Mouse (Mus musculus): ENCODE measurements around the gene Otx2. TPM values are rescaled to one million over a fixed set of nuclear protein-coding genes. Genes with fewer than 3 reads are reported as not detected.
A peak's percentile ranks its signal among the peaks of the same experiment; 100 is the strongest.

Gene Otx2
- polyA plus RNA-seq, 1 experiment: 45.0 TPM

GRCm38 (mm10) chr14:48653676-48654510 is 19.7 kb downstream of the Otx2 start:
- Histone ChIP-seq H3K4me3 (ENCODE audit: low read depth, low read length) (no peak overlapping the region), H3K27ac (ENCODE audit: insufficient read depth, low read length) (peak overlapping the region; percentile 64), H3K9me3 (replicated peaks; ENCODE audit: control insufficient read depth, insufficient read depth, low read length, poor library complexity, severe bottlenecking) (no peaks in the 10 kb centered on the region), H3K4me1 (ENCODE audit: control insufficient read depth, insufficient read depth, low read length) (peaks cover 2% of the 10 kb centered on the region), H3K27me3 (ENCODE audit: control insufficient read depth, insufficient read depth, low read length, poor library complexity, severe bottlenecking) (peaks cover 2% of the 10 kb centered on the region; the same call in 1 of the 2 replicates), H3K9ac (ENCODE audit: low read depth, poor library complexity, severe bottlenecking) (no peak overlapping the region), H3K36me3 (ENCODE audit: control insufficient read depth, insufficient read depth, low read length, poor library complexity, severe bottlenecking) (no peaks in the 10 kb centered on the region)
- TF ChIP-seq CTCF (IDR thresholded peaks at IDR 0.05; ENCODE audit: low read depth, low read length): no peak
- TF ChIP-seq EP300 (IDR thresholded peaks at IDR 0.05; ENCODE audit: insufficient read depth, low read depth, low read length): peak; percentile 93

DNA sequence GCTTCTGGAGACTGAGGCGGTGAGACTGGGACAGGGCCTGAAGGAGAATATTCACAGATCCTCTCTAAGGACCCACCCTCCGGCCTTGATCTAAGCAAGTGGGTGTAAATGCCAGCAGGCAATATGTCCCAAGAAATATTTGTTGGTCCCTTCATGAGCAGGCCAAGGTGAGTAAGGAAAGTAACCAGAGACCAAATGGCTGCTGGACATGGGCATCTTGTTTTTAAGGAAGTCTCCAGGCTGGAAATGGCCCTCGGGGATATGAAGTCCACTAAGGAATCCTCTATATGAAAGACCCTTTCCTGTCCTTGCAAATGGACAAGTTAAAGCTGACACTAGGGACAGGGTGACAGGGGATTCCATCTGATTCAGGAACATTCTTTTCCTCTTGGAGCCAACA is 20.5 kb downstream of the Otx2 start:
- no peak overlapping the region for H3K4me3 ChIP-seq (ENCODE audit: low read depth, low read length)
- H3K9ac ChIP-seq (ENCODE audit: low read depth, poor library complexity, severe bottlenecking): no peak overlapping the region
- no peaks in the 10 kb centered on the region for H3K36me3 ChIP-seq (ENCODE audit: control insufficient read depth, insufficient read depth, low read length, poor library complexity, severe bottlenecking)
- peaks cover 2% of the 10 kb centered on the region for H3K4me1 ChIP-seq (ENCODE audit: control insufficient read depth, insufficient read depth, low read length)
- TF ChIP-seq POLR2A (IDR thresholded peaks at IDR 0.05; ENCODE audit: insufficient read depth, low read length): no peak
- TF ChIP-seq CTCF (IDR thresholded peaks at IDR 0.05; ENCODE audit: low read depth, low read length): no peak
- TF ChIP-seq EP300 (IDR thresholded peaks at IDR 0.05; ENCODE audit: insufficient read depth, low read depth, low read length): no peak
- H3K27me3 ChIP-seq (ENCODE audit: control insufficient read depth, insufficient read depth, low read length, poor library complexity, severe bottlenecking): no peaks in the 10 kb centered on the region
- peak overlapping the region; percentile 41; the same call in 1 of the 2 replicates for H3K27ac ChIP-seq (ENCODE audit: insufficient read depth, low read length)
- H3K9me3 ChIP-seq (replicated peaks; ENCODE audit: control insufficient read depth, insufficient read depth, low read length, poor library complexity, severe bottlenecking): no peaks in the 10 kb centered on the region

DNA sequence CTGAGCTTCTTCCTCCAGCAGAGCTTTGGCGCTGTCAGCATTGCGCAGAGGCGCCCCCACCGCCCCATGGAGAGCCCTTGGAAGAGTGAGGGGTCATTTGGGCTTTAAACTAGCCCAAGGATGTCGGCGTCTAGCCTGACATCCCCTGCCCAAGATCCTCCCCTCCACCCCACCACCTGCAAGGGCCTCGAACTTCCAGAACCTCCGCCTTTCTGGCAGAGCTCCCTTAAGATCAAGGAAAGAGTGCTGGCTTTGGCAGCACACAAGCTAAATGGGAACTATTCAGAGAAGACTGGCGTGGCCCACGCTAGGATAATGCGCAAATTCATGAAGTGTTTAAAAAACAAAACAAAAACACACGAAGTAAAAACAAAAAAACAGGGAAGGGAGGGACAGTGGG is 21.4 kb downstream of the Otx2 start:
- Histone ChIP-seq H3K9ac (ENCODE audit: low read depth, poor library complexity, severe bottlenecking) (no peak overlapping the region), H3K36me3 (ENCODE audit: control insufficient read depth, insufficient read depth, low read length, poor library complexity, severe bottlenecking) (no peaks in the 10 kb centered on the region), H3K4me3 (ENCODE audit: low read depth, low read length) (0 out of 2 replicates have a peak overlapping the region, but pooled peaks have one; percentile 3), H3K4me1 (ENCODE audit: control insufficient read depth, insufficient read depth, low read length) (peaks cover 2% of the 10 kb centered on the region), H3K27me3 (ENCODE audit: control insufficient read depth, insufficient read depth, low read length, poor library complexity, severe bottlenecking) (no peaks in the 10 kb centered on the region), H3K9me3 (replicated peaks; ENCODE audit: control insufficient read depth, insufficient read depth, low read length, poor library complexity, severe bottlenecking) (no peaks in the 10 kb centered on the region), H3K27ac (ENCODE audit: insufficient read depth, low read length) (no peak overlapping the region)
- TF ChIP-seq EP300 (IDR thresholded peaks at IDR 0.05; ENCODE audit: insufficient read depth, low read depth, low read length) (no peak), POLR2A (IDR thresholded peaks at IDR 0.05; ENCODE audit: insufficient read depth, low read length) (no peak), CTCF (IDR thresholded peaks at IDR 0.05; ENCODE audit: low read depth, low read length) (no peak)

DNA sequence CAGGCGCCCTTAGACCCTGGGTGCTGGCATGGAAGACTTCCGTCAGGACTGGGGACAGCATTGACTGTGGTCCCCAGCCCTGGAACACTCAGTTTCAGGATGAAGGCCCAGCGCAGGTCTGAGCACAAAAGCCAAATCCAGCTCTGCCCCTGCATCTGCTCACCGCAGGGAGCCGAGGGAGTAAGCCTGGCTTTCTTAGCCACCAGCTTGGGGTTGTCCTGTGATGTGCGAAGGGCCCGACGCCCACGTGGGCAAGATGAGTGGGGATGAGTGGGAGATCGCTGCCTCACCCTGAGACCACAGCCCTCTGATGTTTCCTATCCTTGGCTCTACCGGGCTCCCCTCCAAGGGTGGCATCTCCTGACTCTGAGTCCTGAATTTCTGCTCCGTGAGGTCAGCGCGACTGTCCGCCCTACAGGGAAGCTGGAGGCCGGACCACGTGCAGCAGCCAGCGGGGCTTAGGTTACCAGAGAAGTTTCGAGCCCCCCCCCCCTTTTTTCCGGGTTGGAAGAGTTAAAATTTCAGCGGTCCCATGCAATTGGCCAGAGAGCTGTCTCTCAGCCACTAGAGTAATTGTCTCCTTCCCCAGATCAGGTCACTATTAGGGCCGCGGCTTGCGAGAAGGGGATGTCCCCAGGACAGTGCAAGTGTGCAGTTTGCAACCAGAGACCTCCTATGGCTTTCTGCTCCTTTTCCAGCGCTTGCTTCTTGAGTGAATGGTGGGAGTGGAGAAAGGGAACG is 22.0 kb downstream of the Otx2 start:
- no peak for TF ChIP-seq POLR2A (IDR thresholded peaks at IDR 0.05; ENCODE audit: insufficient read depth, low read length)
- TF ChIP-seq CTCF (IDR thresholded peaks at IDR 0.05; ENCODE audit: low read depth, low read length): no peak
- TF ChIP-seq EP300 (IDR thresholded peaks at IDR 0.05; ENCODE audit: insufficient read depth, low read depth, low read length): no peak
- H3K27ac ChIP-seq (ENCODE audit: insufficient read depth, low read length): no peak overlapping the region
- peaks cover 2% of the 10 kb centered on the region for H3K4me1 ChIP-seq (ENCODE audit: control insufficient read depth, insufficient read depth, low read length)
- no peaks in the 10 kb centered on the region for H3K36me3 ChIP-seq (ENCODE audit: control insufficient read depth, insufficient read depth, low read length, poor library complexity, severe bottlenecking)
- H3K27me3 ChIP-seq (ENCODE audit: control insufficient read depth, insufficient read depth, low read length, poor library complexity, severe bottlenecking): no peaks in the 10 kb centered on the region
- no peak overlapping the region for H3K9ac ChIP-seq (ENCODE audit: low read depth, poor library complexity, severe bottlenecking)
- H3K9me3 ChIP-seq (replicated peaks; ENCODE audit: control insufficient read depth, insufficient read depth, low read length, poor library complexity, severe bottlenecking): no peaks in the 10 kb centered on the region
- 0 out of 2 replicates have a peak overlapping the region, but pooled peaks have one; percentile 3 for H3K4me3 ChIP-seq (ENCODE audit: low read depth, low read length)

DNA sequence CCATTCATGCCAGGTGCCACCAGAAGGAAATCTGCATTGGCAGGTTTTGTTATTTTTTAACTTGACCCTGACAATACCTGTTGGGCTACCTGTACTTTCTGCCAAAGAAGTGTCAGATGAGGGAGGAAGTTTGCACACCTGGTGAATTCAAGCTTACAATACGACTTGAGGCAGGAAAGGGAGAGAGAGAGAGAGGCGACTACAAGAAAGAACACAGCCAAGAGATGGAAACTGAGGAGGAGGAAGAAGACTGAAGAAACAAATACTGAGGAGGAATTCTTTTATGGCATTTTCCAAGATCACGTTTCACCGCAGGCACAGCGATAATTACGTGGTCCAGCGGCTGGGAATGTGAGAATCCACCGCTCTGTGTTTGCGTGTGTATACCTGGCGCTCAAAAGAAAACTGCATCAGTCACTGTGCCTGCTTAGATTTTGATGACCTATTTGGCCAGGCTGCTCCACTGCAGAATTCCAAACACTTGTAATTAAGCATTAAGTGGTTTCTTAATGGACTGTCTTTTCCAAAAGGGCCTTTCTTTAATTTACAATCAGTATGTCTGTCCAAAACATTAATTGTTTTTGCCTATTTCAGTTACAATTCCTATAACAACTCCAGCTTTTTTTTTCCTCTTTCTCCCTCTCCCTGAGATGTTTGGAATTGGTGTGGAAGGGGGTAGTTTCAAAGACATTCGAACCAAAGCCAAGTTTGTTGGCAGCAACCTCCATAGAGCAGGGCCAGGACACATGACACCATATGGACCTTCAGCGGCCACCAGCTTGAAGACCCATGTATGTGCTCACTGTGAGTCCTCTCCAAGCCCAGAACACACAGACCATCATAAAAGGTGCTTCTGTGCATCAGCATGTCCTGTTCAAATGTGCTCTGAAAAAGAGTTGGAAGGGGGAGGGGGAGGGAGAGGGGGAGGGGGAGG is 31.9 kb downstream of the Otx2 start:
- Histone ChIP-seq H3K27me3 (ENCODE audit: control insufficient read depth, insufficient read depth, low read length, poor library complexity, severe bottlenecking) (no peaks in the 10 kb centered on the region; the same call in 1 of the 2 replicates), H3K36me3 (ENCODE audit: control insufficient read depth, insufficient read depth, low read length, poor library complexity, severe bottlenecking) (no peaks in the 10 kb centered on the region), H3K4me1 (ENCODE audit: control insufficient read depth, insufficient read depth, low read length) (no peaks in the 10 kb centered on the region), H3K4me3 (ENCODE audit: low read depth, low read length) (no peak overlapping the region), H3K9me3 (replicated peaks; ENCODE audit: control insufficient read depth, insufficient read depth, low read length, poor library complexity, severe bottlenecking) (no peaks in the 10 kb centered on the region), H3K9ac (ENCODE audit: low read depth, poor library complexity, severe bottlenecking) (no peak overlapping the region), H3K27ac (ENCODE audit: insufficient read depth, low read length) (no peak overlapping the region)
- TF ChIP-seq POLR2A (IDR thresholded peaks at IDR 0.05; ENCODE audit: insufficient read depth, low read length) (no peak), CTCF (IDR thresholded peaks at IDR 0.05; ENCODE audit: low read depth, low read length) (no peak), EP300 (IDR thresholded peaks at IDR 0.05; ENCODE audit: insufficient read depth, low read depth, low read length) (no peak)
